Mouse (Mus musculus): ENCODE measurements around the gene Gcnt1. TPM values are rescaled to one million over a fixed set of nuclear protein-coding genes. Genes with fewer than 3 reads are reported as not detected.

The Gcnt1 gene
- polyA plus RNA-seq, 1 experiment from 2014 or later = 0.27 TPM

DNA sequence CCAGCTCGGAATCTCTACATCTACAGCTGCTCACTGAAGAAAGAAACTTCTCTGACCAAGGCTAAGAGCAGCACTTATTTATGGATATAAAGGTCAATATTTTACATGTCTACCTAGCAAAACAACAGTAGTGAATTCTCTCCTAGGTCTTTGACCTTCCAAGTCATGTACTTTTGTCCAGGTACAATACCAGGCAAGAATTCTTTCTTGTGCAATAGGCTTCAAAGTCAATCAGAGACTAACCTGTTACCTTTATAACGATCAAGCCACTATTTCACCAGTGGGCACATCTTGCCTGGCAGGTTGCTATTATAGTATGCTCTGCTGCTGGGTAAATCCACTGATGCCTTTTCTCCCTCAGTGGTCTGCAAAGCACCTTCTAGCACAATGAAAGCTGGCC, 61.6 kb downstream of the Gcnt1 start:
- Histone ChIP-seq H3K27me3 (ENCODE audit: control insufficient read depth, insufficient read depth, low read length) (no peaks in the 10 kb centered on the region), H3K9ac (replicated peaks; ENCODE audit: low read depth, low read length) (no peak overlapping the region), H3K4me3 (ENCODE audit: low read depth, low read length) (no peak overlapping the region), H3K36me3 (ENCODE audit: control insufficient read depth, insufficient read depth, low read length) (no peaks in the 10 kb centered on the region), H3K4me1 (ENCODE audit: control insufficient read depth, insufficient read depth, low read length) (no peaks in the 10 kb centered on the region), H3K27ac (ENCODE audit: low read depth, low read length) (no peak overlapping the region), H3K4me2 (ENCODE audit: low read depth, low read length) (no peak overlapping the region), H3K9me3 (ENCODE audit: control insufficient read depth, low read length) (no peaks in the 10 kb centered on the region)
- no peak for ATAC-seq (ENCODE audit: low read depth)
- WGBS = 91% methylated on average over 2 of the region's 2 CpGs

DNA sequence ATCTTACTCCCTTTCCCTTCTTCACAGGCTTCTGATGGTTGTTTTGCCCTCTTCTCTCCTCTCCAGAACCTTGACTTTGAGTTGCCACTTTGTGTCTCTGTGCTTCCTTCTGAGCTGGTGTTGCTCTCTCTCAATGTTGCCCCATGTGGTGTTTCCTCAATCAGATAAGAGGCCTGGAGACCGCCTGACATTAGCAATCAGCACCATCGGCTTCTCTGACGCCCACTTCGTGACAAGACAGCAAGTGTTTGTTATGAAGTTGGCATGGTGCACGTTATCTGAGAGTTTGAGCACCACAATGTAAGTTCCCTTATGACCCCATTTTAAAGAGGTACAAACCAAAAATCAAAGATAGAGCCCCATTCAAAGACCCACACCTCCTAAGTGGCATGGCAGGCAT, 76.6 kb downstream of the Gcnt1 start:
- H3K4me2 ChIP-seq (ENCODE audit: low read depth, low read length) = no peak overlapping the region
- ATAC-seq (ENCODE audit: low read depth) = no peak
- H3K9ac ChIP-seq (replicated peaks; ENCODE audit: low read depth, low read length) = no peak overlapping the region
- H3K4me1 ChIP-seq (ENCODE audit: control insufficient read depth, insufficient read depth, low read length) = no peaks in the 10 kb centered on the region
- H3K9me3 ChIP-seq (ENCODE audit: control insufficient read depth, low read length) = no peaks in the 10 kb centered on the region
- H3K27me3 ChIP-seq (ENCODE audit: control insufficient read depth, insufficient read depth, low read length) = no peaks in the 10 kb centered on the region
- H3K4me3 ChIP-seq (ENCODE audit: low read depth, low read length) = no peak overlapping the region
- WGBS = 91% methylated on average over 5 of the region's 5 CpGs
- H3K36me3 ChIP-seq (ENCODE audit: control insufficient read depth, insufficient read depth, low read length) = no peaks in the 10 kb centered on the region
- no peak overlapping the region for H3K27ac ChIP-seq (ENCODE audit: low read depth, low read length)

DNA sequence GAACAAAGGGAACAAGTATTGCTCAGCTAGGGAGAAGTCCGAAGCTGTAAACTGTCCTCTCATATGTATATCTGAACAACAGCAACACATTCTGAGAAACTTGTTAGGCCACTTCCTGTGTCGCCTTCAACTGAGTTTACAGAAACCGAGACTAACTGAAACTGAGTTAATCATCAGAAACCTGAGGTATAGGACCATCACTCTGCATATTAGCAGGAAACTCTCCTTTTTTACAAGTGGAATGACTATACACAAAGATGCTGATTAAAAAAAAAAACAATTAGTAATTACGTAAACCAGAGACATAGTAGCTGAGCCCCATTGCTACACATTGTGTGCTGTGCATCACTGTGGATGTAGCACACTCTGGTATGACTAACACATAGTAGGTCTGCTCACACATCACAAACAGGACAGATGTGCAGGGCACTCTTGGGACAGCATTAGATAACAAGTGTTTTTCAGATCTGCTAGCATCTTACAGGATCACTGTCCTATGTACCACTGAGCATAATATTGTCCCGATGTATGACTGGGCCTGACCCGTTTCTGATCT, 77.4 kb downstream of the Gcnt1 start:
- H3K4me1 ChIP-seq (ENCODE audit: control insufficient read depth, insufficient read depth, low read length) = no peaks in the 10 kb centered on the region
- 92% methylated on average over 6 of the region's 6 CpGs for WGBS
- H3K9ac ChIP-seq (replicated peaks; ENCODE audit: low read depth, low read length) = no peak overlapping the region
- H3K4me2 ChIP-seq (ENCODE audit: low read depth, low read length) = no peak overlapping the region
- no peaks in the 10 kb centered on the region for H3K9me3 ChIP-seq (ENCODE audit: control insufficient read depth, low read length)
- no peaks in the 10 kb centered on the region for H3K36me3 ChIP-seq (ENCODE audit: control insufficient read depth, insufficient read depth, low read length)
- H3K27me3 ChIP-seq (ENCODE audit: control insufficient read depth, insufficient read depth, low read length) = no peaks in the 10 kb centered on the region
- ATAC-seq (ENCODE audit: low read depth) = no peak
- H3K4me3 ChIP-seq (ENCODE audit: low read depth, low read length) = no peak overlapping the region
- no peak overlapping the region for H3K27ac ChIP-seq (ENCODE audit: low read depth, low read length)

DNA sequence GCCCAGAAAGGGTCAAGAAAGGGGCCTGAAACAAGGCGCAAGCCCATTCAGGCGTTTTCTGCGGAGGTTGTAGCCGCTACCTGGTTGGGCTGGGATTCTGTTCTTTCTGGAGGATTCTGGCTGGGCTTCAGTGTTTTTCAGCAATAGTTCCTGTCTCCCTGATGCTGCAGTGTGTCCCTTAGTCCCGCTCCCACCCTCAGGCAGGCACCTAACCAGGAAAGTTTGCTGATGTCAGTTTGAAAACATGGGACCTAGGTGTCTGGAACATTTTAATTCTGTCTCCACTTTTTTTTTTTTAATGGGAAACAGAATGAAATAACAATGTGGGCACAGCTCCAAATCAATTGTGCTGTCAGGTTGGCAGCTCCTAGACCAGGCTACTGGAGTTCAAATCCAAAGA, 78.5 kb downstream of the Gcnt1 start:
- no peaks in the 10 kb centered on the region for H3K27me3 ChIP-seq (ENCODE audit: control insufficient read depth, insufficient read depth, low read length)
- WGBS = 92% methylated on average over 5 of the region's 5 CpGs
- no peak for ATAC-seq (ENCODE audit: low read depth)
- H3K27ac ChIP-seq (ENCODE audit: low read depth, low read length) = no peak overlapping the region
- H3K9me3 ChIP-seq (ENCODE audit: control insufficient read depth, low read length) = no peaks in the 10 kb centered on the region
- no peaks in the 10 kb centered on the region for H3K4me1 ChIP-seq (ENCODE audit: control insufficient read depth, insufficient read depth, low read length)
- H3K9ac ChIP-seq (replicated peaks; ENCODE audit: low read depth, low read length) = no peak overlapping the region
- H3K4me3 ChIP-seq (ENCODE audit: low read depth, low read length) = no peak overlapping the region
- H3K36me3 ChIP-seq (ENCODE audit: control insufficient read depth, insufficient read depth, low read length) = no peaks in the 10 kb centered on the region
- no peak overlapping the region for H3K4me2 ChIP-seq (ENCODE audit: low read depth, low read length)

DNA sequence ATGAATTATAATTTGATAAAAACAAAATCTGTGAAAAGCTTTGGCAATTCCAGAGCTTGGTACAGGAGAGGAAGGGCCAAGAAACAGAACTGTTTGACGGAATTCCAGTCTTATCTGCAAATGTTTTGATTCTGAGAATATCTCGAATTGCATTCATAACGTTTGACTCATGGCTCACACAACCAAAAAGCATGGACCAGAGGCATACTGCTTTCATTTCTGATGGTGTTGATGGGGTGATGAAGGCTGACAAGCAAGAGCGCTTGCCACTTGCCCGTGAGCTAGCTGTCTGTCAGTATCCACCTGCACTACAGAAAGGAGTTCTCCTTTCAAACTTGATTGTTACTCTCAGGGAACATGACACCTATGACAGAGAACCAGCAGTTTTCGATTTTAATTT, 83.1 kb downstream of the Gcnt1 start:
- Histone ChIP-seq H3K27me3 (ENCODE audit: control insufficient read depth, insufficient read depth, low read length) (no peaks in the 10 kb centered on the region), H3K4me1 (ENCODE audit: control insufficient read depth, insufficient read depth, low read length) (no peaks in the 10 kb centered on the region), H3K4me2 (ENCODE audit: low read depth, low read length) (no peak overlapping the region), H3K36me3 (ENCODE audit: control insufficient read depth, insufficient read depth, low read length) (no peaks in the 10 kb centered on the region), H3K9ac (replicated peaks; ENCODE audit: low read depth, low read length) (no peak overlapping the region), H3K27ac (ENCODE audit: low read depth, low read length) (no peak overlapping the region), H3K9me3 (ENCODE audit: control insufficient read depth, low read length) (no peaks in the 10 kb centered on the region), H3K4me3 (ENCODE audit: low read depth, low read length) (no peak overlapping the region)
- no peak for ATAC-seq (ENCODE audit: low read depth)
- WGBS = 92% methylated on average over 6 of the region's 6 CpGs

DNA sequence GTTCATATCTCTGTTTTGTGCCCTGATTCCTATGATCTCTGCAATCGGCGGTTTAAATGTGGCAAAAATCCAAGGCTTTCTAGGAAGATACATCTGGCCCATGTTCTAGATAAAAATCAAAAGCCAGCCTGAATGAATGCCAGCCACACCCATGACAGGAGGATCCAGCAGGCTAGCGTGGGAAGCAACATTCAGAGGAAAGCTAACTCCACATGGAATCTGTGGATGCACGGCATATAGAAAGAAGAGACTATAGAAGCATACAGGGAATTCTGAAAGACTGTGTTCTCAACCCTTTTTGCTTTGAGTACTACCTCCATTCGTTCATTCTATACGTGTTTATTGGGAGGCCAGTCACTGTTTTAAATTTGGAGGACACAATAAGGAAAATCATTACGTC, 86.6 kb downstream of the Gcnt1 start:
- 84% methylated on average over 7 of the region's 7 CpGs for WGBS
- Histone ChIP-seq H3K36me3 (ENCODE audit: control insufficient read depth, insufficient read depth, low read length) (no peaks in the 10 kb centered on the region), H3K4me3 (ENCODE audit: low read depth, low read length) (no peak overlapping the region), H3K27ac (ENCODE audit: low read depth, low read length) (no peak overlapping the region), H3K9ac (replicated peaks; ENCODE audit: low read depth, low read length) (no peak overlapping the region), H3K4me2 (ENCODE audit: low read depth, low read length) (no peak overlapping the region), H3K27me3 (ENCODE audit: control insufficient read depth, insufficient read depth, low read length) (no peaks in the 10 kb centered on the region), H3K9me3 (ENCODE audit: control insufficient read depth, low read length) (no peaks in the 10 kb centered on the region), H3K4me1 (ENCODE audit: control insufficient read depth, insufficient read depth, low read length) (no peaks in the 10 kb centered on the region)
- ATAC-seq (ENCODE audit: low read depth) = no peak

DNA sequence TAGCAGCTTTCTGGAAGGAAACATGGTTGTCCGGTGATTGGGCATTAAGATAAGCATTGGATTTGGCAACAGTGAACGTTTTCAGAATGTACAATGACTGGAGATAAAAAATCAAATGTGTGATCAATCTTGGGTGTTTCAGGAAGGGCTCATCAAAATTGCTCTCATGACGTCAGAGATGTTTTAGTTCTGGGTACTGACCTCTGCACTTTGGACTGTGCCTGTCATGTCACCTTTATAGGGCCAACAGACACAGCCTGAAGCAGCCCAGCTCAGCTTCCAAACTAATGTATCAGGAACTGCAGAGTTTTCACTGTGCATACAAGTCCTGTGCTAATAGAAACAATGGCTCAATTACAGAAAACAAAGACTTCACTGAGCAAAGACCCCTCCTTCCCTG, 89.3 kb downstream of the Gcnt1 start:
- Histone ChIP-seq H3K9me3 (ENCODE audit: control insufficient read depth, low read length) (no peaks in the 10 kb centered on the region), H3K4me3 (ENCODE audit: low read depth, low read length) (no peak overlapping the region), H3K9ac (replicated peaks; ENCODE audit: low read depth, low read length) (no peak overlapping the region), H3K27me3 (ENCODE audit: control insufficient read depth, insufficient read depth, low read length) (no peaks in the 10 kb centered on the region), H3K4me2 (ENCODE audit: low read depth, low read length) (no peak overlapping the region), H3K4me1 (ENCODE audit: control insufficient read depth, insufficient read depth, low read length) (no peaks in the 10 kb centered on the region), H3K27ac (ENCODE audit: low read depth, low read length) (no peak overlapping the region), H3K36me3 (ENCODE audit: control insufficient read depth, insufficient read depth, low read length) (no peaks in the 10 kb centered on the region)
- no peak for ATAC-seq (ENCODE audit: low read depth)
- WGBS = 77% methylated on average over 3 of the region's 3 CpGs

DNA sequence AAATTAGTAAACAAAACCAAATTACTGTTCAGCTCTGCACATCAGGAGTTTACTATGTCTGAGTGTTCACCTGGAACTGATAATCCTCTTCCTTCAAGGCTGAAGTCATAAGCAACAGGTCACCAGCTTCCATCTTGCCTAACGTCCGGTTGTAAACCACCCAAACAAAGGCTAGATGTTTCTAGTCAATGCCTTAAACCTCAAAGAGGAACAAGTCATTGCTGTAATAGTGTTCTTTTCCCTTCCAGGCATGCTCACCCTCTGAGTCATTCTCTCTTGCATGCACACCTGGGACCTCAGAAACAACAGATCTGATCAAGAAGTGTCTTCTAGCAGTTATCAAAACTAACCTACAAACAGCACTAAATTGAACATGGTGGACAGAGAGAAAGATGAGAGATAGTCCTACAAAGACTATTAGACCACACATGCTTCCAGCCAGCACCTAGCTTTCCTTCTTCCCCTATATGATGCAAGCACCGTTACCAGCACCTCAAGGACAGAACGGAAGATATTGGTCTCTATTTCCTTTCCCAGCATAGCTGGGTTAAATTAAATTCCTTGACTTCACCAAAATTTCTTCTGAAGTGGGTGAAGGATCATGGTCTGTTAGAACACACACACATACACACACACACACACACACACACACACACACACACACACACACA, 94.1 kb downstream of the Gcnt1 start:
- Histone ChIP-seq H3K4me3 (ENCODE audit: low read depth, low read length) (no peak overlapping the region), H3K4me1 (ENCODE audit: control insufficient read depth, insufficient read depth, low read length) (no peaks in the 10 kb centered on the region), H3K4me2 (ENCODE audit: low read depth, low read length) (no peak overlapping the region), H3K36me3 (ENCODE audit: control insufficient read depth, insufficient read depth, low read length) (no peaks in the 10 kb centered on the region), H3K27me3 (ENCODE audit: control insufficient read depth, insufficient read depth, low read length) (no peaks in the 10 kb centered on the region), H3K9ac (replicated peaks; ENCODE audit: low read depth, low read length) (no peak overlapping the region), H3K9me3 (ENCODE audit: control insufficient read depth, low read length) (no peaks in the 10 kb centered on the region), H3K27ac (ENCODE audit: low read depth, low read length) (no peak overlapping the region)
- no peak for ATAC-seq (ENCODE audit: low read depth)
- 83% methylated on average over 4 of the region's 4 CpGs for WGBS

All from neural tube, embryonic 14.5 days (tissue).